Mouse (Mus musculus) retina, postnatal 7 days (tissue): ENCODE data around the gene Tanc2.

ENCODE experiments used
- DNase-seq: peaks from one replicate; pipeline ENCODE4 v3.0.0-alpha.2; 2012; ENCODE audit warnings: low read depth, low spot score

The Tanc2 gene

GRCm38 (mm10) chr11:105589877-105590641 lies at the start of gene Tanc2:
Gene Tanc2, plus strand, starts transcription at chr11:105589986.
- DNase-seq = peak; percentile 13

- no peak for DNase-seq
These were observed 49.0 kb upstream of the Tanc2 start for GRCm38 (mm10) chr11:105540781-105541180.

- no peak for DNase-seq
These were observed 48.4 kb upstream of the Tanc2 start for GRCm38 (mm10) chr11:105541366-105541765.

GRCm38 (mm10) chr11:105542129-105542528 lies 47.7 kb upstream of the Tanc2 start:
- DNase-seq = no peak

GRCm38 (mm10) chr11:105545801-105546200 lies 44.0 kb upstream of the Tanc2 start:
- no peak for DNase-seq

- no peak for DNase-seq
These were observed 43.4 kb upstream of the Tanc2 start for GRCm38 (mm10) chr11:105546393-105546792.

GRCm38 (mm10) chr11:105548383-105548782 lies 41.4 kb upstream of the Tanc2 start:
- no peak for DNase-seq

- no peak for DNase-seq
These were observed 40.3 kb upstream of the Tanc2 start for GRCm38 (mm10) chr11:105549164-105550121.

GRCm38 (mm10) chr11:105557285-105557684 lies 32.5 kb upstream of the Tanc2 start:
- no peak for DNase-seq

- no peak for DNase-seq
These were observed 31.7 kb upstream of the Tanc2 start for GRCm38 (mm10) chr11:105558091-105558490.

GRCm38 (mm10) chr11:105558803-105559505 lies 30.8 kb upstream of the Tanc2 start:
- DNase-seq = no peak

GRCm38 (mm10) chr11:105563546-105563945 lies 26.2 kb upstream of the Tanc2 start:
- DNase-seq = no peak

- DNase-seq = no peak
These were observed 22.6 kb upstream of the Tanc2 start for GRCm38 (mm10) chr11:105567221-105567641.

- DNase-seq = no peak
These were observed 17.8 kb upstream of the Tanc2 start for GRCm38 (mm10) chr11:105571996-105572395.

- no peak for DNase-seq
These were observed 15.5 kb upstream of the Tanc2 start for GRCm38 (mm10) chr11:105574241-105574640.

GRCm38 (mm10) chr11:105577211-105577610 lies 12.6 kb upstream of the Tanc2 start:
- DNase-seq = no peak

- no peak for DNase-seq
These were observed 7.8 kb upstream of the Tanc2 start for GRCm38 (mm10) chr11:105582020-105582419.

GRCm38 (mm10) chr11:105589231-105589876 lies 432 bp upstream of the Tanc2 start:
- DNase-seq = peak; percentile 80

- DNase-seq = peak; percentile 39
These were observed 2.1 kb downstream of the Tanc2 start for GRCm38 (mm10) chr11:105591905-105592304.

- no peak for DNase-seq
These were observed 12.4 kb downstream of the Tanc2 start for GRCm38 (mm10) chr11:105602177-105602576.

- DNase-seq = no peak
These were observed 36.4 kb downstream of the Tanc2 start for GRCm38 (mm10) chr11:105626201-105626600.
